Mouse (Mus musculus) intestine, postnatal 0 days (tissue): ENCODE data around the gene Cbarp. TPM values are rescaled to one million over a fixed set of nuclear protein-coding genes. Genes with fewer than 3 reads are reported as not detected.

Experiments
- ATAC-seq: fragments of 200-750 bp; cut with Nextera tagmentation; 2 replicates; pipeline ENCODE4 v1.8.0; 2017; ENCODE audit warnings: mild to moderate bottlenecking, moderate TSS enrichment, moderate library complexity
- H3K27ac ChIP-seq: fragments of 300-500 bp; sonication (generic); 2 replicates; pipeline ENCODE4 v1.5.1; 2014; ENCODE audit warnings: mild to moderate bottlenecking, low read depth, low read length, moderate library complexity
- H3K27me3 ChIP-seq: fragments of 300-500 bp; sonication (generic); replicated peaks from 2 replicates; pipeline ENCODE4 v1.6.1; 2014; ENCODE audit warnings: low read length, mixed read lengths; ENCODE audit not compliant: control insufficient read depth, insufficient read depth
- H3K36me3 ChIP-seq: fragments of 300-500 bp; sonication (generic); 2 replicates; pipeline ENCODE4 v1.6.1; 2014; ENCODE audit warnings: mild to moderate bottlenecking, moderate library complexity; ENCODE audit not compliant: control insufficient read depth, insufficient read depth
- H3K4me1 ChIP-seq: fragments of 300-500 bp; sonication (generic); replicated peaks from 2 replicates; pipeline ENCODE4 v1.6.1; 2014; ENCODE audit warnings: antibody characterized with exemption, low read length, mixed read lengths; ENCODE audit not compliant: control insufficient read depth, insufficient read depth
- H3K4me2 ChIP-seq: fragments of 300-500 bp; sonication (generic); replicated peaks from 2 replicates; pipeline ENCODE4 v1.6.1; 2014; ENCODE audit warnings: low read depth, mild to moderate bottlenecking, moderate library complexity
- H3K4me3 ChIP-seq: fragments of 300-500 bp; sonication (generic); 2 replicates; pipeline ENCODE4 v1.5.1; 2014; ENCODE audit warnings: low read depth, low read length
- H3K9ac ChIP-seq: fragments of 300-500 bp; sonication (generic); 2 replicates; pipeline ENCODE4 v1.6.1; 2014; ENCODE audit warnings: mild to moderate bottlenecking, low read depth, low read length
- H3K9me3 ChIP-seq: fragments of 300-500 bp; sonication (generic); 2 replicates; pipeline ENCODE4 v1.6.1; 2016; ENCODE audit warnings: mixed run types; ENCODE audit not compliant: control insufficient read depth
- CTCF ChIP-seq: sonication (generic); IDR thresholded peaks from 2 replicates; pipeline ENCODE4 v1.5.1; 2016; ENCODE audit warnings: low read depth, mild to moderate bottlenecking, control low read depth, antibody characterized with exemption, moderate library complexity
- WGBS: fragments of 180-500 bp; shearing (Covaris S2); extraction: QIAGEN DNeasy Blood & Tissue Kit; methylation state at CpG from one replicate; pipeline ENCODE4 v1.1.7; 2014; 5-methylcytosine and 5-hydroxymethylcytosine counted together
- polyA plus RNA-seq: library from polyadenylated mRNA; unstranded; fragments of >200 nt; fragmentation: Nextera tagmentation; extraction: Ambion mirVana; gene quantifications from 2 replicates; pipeline ENCODE4 v1.2.1, GENCODE M21; 2015

The Cbarp gene
- polyA plus RNA-seq, 1 experiment from 2014 or later: 2.1 TPM

DNA sequence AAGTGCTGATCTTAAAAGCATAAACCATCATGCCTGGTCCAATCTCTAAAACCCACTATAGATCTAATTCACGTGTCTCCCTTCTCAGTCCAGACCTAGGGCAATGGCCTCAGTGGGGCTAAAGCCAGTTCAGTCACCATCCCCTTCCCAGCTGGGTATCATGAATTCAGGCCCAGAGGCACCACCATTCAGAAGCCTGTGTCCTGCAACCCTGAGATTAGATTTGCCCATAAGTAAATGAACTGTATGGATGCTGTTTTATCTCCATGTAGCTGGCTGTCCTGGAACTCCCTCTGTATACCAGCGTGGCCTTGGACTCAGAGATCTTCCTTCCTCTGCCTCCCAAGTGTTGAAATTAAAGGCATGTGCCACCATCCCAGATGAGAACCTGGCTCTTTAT is 37.6 kb downstream of the Cbarp start:
- ATAC-seq: no peak
- Histone ChIP-seq H3K4me2 (peak overlapping the region; percentile 93; the same call in 1 of the 2 replicates), H3K4me3 (no peak overlapping the region), H3K27me3 (no peaks in the 10 kb centered on the region), H3K9me3 (no peaks in the 10 kb centered on the region), H3K9ac (peak overlapping the region; percentile 85; the same call in 1 of the 2 replicates), H3K4me1 (peaks cover 6% of the 10 kb centered on the region; the same call in 1 of the 2 replicates), H3K36me3 (no peaks in the 10 kb centered on the region), H3K27ac (no peak overlapping the region)
- WGBS: 80% methylated on average over 2 of the region's 2 CpGs
- TF ChIP-seq CTCF: no peak

DNA sequence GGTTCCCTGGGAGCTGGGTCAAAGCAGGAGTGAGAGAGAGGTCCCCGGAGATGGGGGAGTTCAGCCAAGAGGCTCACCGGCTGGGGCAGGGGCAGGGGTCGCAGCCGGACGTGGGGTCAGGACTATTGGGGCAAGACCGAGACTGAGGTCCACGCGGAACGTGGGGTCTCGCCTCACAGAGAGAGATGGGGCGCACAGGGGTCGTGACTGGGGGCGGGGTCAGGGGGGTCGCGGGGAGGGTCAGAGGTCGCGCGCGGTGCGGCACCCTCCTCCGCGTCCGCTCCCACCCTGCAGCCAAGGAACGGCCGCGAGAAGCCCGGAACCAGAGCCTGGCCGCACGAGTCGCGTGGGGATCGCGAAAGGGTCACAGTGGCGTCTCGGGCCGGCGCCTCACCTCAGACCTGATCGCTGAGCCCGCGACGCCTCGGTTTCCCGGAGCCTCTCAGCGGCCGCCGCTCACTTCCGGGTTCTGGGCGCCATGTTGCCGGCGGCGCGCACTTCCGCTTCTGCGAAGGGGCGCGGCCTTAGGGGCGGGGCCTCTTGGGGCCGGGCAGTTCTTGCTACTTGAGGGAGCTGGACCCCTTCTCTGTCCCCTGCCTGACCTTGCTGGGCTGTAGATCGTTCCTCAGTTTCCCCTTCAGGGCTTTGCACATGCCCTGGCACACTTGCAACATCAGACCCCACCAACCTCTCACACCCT is 38.3 kb downstream of the Cbarp start:
- no peaks in the 10 kb centered on the region for H3K36me3 ChIP-seq
- peak; percentile 55 for ATAC-seq
- 0% methylated on average over 56 of the region's 59 CpGs for WGBS
- H3K27ac ChIP-seq: peak overlapping the region; percentile 75
- H3K4me3 ChIP-seq: peak overlapping the region; percentile 70
- H3K27me3 ChIP-seq: no peaks in the 10 kb centered on the region
- peaks cover 10% of the 10 kb centered on the region for H3K4me1 ChIP-seq
- peak overlapping the region; percentile 93 for H3K4me2 ChIP-seq
- H3K9ac ChIP-seq: peak overlapping the region; percentile 85
- no peaks in the 10 kb centered on the region for H3K9me3 ChIP-seq
- no peak for TF ChIP-seq CTCF

DNA sequence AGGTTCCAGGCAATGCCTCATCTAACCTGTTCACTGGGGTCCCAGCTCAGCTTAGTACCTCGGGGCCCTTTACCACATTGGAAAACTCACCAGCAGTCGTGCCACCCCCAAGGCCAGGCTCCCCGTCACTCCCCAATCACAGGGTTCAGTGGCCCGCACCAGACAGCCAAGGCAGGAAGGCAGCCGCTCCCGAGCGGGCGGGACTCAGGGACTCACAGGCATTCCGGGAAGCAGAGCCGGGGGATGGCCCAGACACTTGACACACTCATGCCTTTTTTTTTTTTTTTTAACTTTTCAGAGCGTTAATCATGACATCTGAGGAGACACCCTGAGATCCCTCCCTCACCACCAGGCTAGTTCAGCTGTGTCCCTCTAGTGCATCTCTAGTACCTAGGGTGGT is 39.7 kb downstream of the Cbarp start:
- H3K27me3 ChIP-seq: no peaks in the 10 kb centered on the region
- peak overlapping the region; percentile 75 for H3K27ac ChIP-seq
- no peaks in the 10 kb centered on the region for H3K9me3 ChIP-seq
- H3K4me3 ChIP-seq: peak overlapping the region; percentile 70
- WGBS: 24% methylated on average over 11 of the region's 11 CpGs
- peaks cover 16% of the 10 kb centered on the region for H3K4me1 ChIP-seq
- peak overlapping the region; percentile 93 for H3K4me2 ChIP-seq
- peak overlapping the region; percentile 85 for H3K9ac ChIP-seq
- no peaks in the 10 kb centered on the region; the same call in 1 of the 2 replicates for H3K36me3 ChIP-seq
- no peak for TF ChIP-seq CTCF
- ATAC-seq: peak; percentile 31

DNA sequence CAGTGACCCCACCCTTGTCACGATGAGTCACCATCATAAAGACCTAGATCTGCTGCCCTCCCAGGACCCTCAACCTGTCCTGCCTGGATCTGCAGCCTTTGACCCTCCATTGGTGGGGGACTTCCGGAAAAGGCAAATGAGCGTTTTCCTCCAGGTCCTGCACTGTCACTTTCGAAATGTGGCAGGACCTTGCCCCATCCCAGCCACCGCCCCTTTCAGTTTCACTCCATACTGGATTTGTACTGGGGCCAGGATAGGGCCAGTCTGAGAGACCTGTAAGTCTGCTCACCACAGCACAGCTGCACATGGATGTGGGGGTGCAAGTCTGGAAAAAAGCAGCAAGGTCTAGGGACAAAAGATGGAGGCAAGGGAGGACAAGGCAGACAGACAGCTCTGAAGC is 42.0 kb downstream of the Cbarp start:
- Histone ChIP-seq H3K27me3 (no peaks in the 10 kb centered on the region), H3K27ac (peak overlapping the region; percentile 76), H3K36me3 (peaks cover 1% of the 10 kb centered on the region; the same call in 1 of the 2 replicates), H3K4me1 (peaks cover 16% of the 10 kb centered on the region; the same call in 1 of the 2 replicates), H3K4me3 (0 out of 2 replicates have a peak overlapping the region, but pooled peaks have one; percentile 11), H3K9ac (no peak overlapping the region), H3K9me3 (no peaks in the 10 kb centered on the region), H3K4me2 (peak overlapping the region; percentile 48)
- 34% methylated on average over 5 of the region's 5 CpGs for WGBS
- no peak for TF ChIP-seq CTCF
- peak; percentile 68 for ATAC-seq

DNA sequence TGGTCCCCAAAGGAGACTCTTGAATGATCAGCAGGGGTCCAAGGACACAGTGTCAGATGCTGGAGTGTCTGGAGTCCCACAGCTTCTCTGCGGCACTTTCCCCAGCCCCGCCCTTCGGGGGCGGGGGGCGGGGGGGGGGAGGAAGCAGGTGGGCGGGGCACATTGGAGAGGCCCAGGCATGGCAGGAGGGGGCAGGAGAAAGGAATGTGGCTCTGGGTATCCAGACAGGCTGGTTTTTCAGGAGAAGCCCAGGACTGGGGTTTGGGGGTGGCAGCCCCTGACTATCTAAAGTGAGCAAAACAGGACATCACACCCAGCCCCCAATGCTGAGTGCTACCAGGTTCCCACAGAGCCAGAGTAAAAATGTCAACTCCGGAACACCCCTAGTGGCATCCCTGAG is 43.4 kb downstream of the Cbarp start:
- no peak overlapping the region for H3K27ac ChIP-seq
- H3K4me3 ChIP-seq: no peak overlapping the region
- H3K9ac ChIP-seq: 0 out of 2 replicates have a peak overlapping the region, but pooled peaks have one; percentile 22
- no peak for ATAC-seq
- H3K36me3 ChIP-seq: peaks cover 4% of the 10 kb centered on the region; the same call in 1 of the 2 replicates
- H3K9me3 ChIP-seq: no peaks in the 10 kb centered on the region
- no peak for TF ChIP-seq CTCF
- H3K4me1 ChIP-seq: peaks cover 16% of the 10 kb centered on the region; the same call in 1 of the 2 replicates
- 7% methylated on average over 7 of the region's 7 CpGs for WGBS
- H3K4me2 ChIP-seq: 0 out of 2 replicates have a peak overlapping the region, but pooled peaks have one; percentile 13
- H3K27me3 ChIP-seq: no peaks in the 10 kb centered on the region

DNA sequence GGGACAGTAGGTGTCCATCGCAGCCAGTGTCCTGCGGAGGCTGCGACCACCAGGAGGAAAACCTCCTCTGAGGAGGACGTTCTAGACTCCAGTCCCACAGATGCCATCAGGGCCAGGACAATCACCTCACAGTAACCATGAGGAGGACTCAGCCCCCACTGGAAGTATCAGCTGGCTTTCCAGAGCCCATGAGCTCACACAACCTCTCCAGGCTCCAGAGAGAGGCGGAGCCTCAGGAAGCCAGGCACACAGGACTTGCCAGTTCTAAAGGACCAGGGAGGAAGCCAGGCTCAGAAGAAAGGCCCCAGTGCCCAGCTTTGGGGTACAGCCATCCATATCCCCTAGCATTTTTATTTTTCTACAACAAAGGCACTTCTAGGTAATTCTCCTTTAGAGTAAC is 45.1 kb downstream of the Cbarp start:
- no peak overlapping the region for H3K4me3 ChIP-seq
- peaks cover 10% of the 10 kb centered on the region; the same call in 1 of the 2 replicates for H3K4me1 ChIP-seq
- no peaks in the 10 kb centered on the region for H3K9me3 ChIP-seq
- no peaks in the 10 kb centered on the region for H3K27me3 ChIP-seq
- no peak overlapping the region for H3K4me2 ChIP-seq
- H3K9ac ChIP-seq: no peak overlapping the region
- 83% methylated on average over 5 of the region's 5 CpGs for WGBS
- TF ChIP-seq CTCF: no peak
- peaks cover 7% of the 10 kb centered on the region; the same call in 1 of the 2 replicates for H3K36me3 ChIP-seq
- ATAC-seq: no peak
- H3K27ac ChIP-seq: no peak overlapping the region
